Mouse (Mus musculus) MEL (cell line): ENCODE measurements around the gene Rac3. TPM values are rescaled to one million over a fixed set of nuclear protein-coding genes. Genes with fewer than 3 reads are reported as not detected.
A peak's percentile ranks its signal among the peaks of the same experiment; 100 is the strongest.

Source experiments
- DNase-seq: peaks from one replicate; pipeline ENCODE4 v3.0.0; 2011; ENCODE audit warnings: low read depth, low spot score
- H3K27ac ChIP-seq: 2 replicates; pipeline ENCODE4 v1.5.1; 2012; ENCODE audit warnings: low read depth, mild to moderate bottlenecking, control low read depth, low read length, moderate library complexity; ENCODE audit not compliant: control insufficient read depth
- H3K27me3 ChIP-seq, 2 experiments: fragments of 150-350 bp in 1 of 2; sonication (generic) in 1 of 2; 2 replicates each; pipeline ENCODE4 v1.6.1; 2012; ENCODE audit warnings: low read length in 2 of 2, mild to moderate bottlenecking in 2 of 2, improper control_type of control experiment in 1 of 2, moderate library complexity in 1 of 2; ENCODE audit not compliant: insufficient read depth in 2 of 2, control insufficient read depth in 1 of 2
- H3K36me3 ChIP-seq, 2 experiments: 2 replicates each; pipeline ENCODE4 v1.6.1; 2012 to 2014; ENCODE audit warnings: low read length in 2 of 2, improper control_type of control experiment in 1 of 2, inconsistent platforms in 1 of 2, mild to moderate bottlenecking in 1 of 2; ENCODE audit not compliant: insufficient read depth in 2 of 2, control insufficient read depth in 1 of 2
- H3K4me1 ChIP-seq, 2 experiments: fragments of 150-350 bp in 1 of 2; sonication (generic) in 1 of 2; 2 replicates each; pipeline ENCODE4 v1.6.1; 2012; ENCODE audit warnings: low read length in 2 of 2, improper control_type of control experiment in 1 of 2, mild to moderate bottlenecking in 1 of 2; ENCODE audit not compliant: insufficient read depth in 2 of 2, control insufficient read depth in 1 of 2
- H3K4me3 ChIP-seq, 2 experiments: fragments of 150-350 bp in 1 of 2; sonication (generic) in 1 of 2; 2 replicates each; pipeline ENCODE4 v1.5.1; 2012; ENCODE audit warnings: low read depth in 2 of 2, low read length in 2 of 2, mild to moderate bottlenecking in 2 of 2, moderate library complexity in 2 of 2, control low read depth in 1 of 2, improper control_type of control experiment in 1 of 2; ENCODE audit not compliant: control insufficient read depth in 1 of 2, insufficient read depth in 1 of 2
- H3K79me2 ChIP-seq: 2 replicates; pipeline ENCODE4 v1.6.1; 2012; ENCODE audit warnings: mild to moderate bottlenecking, low read length, moderate library complexity; ENCODE audit not compliant: control insufficient read depth, poor library complexity, insufficient read depth
- H3K9ac ChIP-seq: 2 replicates; pipeline ENCODE4 v1.6.1; 2012; ENCODE audit warnings: low read depth, mild to moderate bottlenecking, control low read depth, low read length, moderate library complexity; ENCODE audit not compliant: control insufficient read depth, poor library complexity, severe bottlenecking
- H3K9me3 ChIP-seq: fragments of 150-350 bp; sonication (generic); replicated peaks from 2 replicates; pipeline ENCODE4 v1.6.1; 2012; ENCODE audit warnings: mild to moderate bottlenecking, low read length, improper control_type of control experiment, moderate library complexity; ENCODE audit not compliant: insufficient read depth
- CTCF ChIP-seq, 3 experiments: IDR thresholded peaks in 2 of 3; conservative IDR thresholded peaks in 1 of 3; 2 replicates each; pipeline ENCODE4 v1.5.1; 2011 to 2012; ENCODE audit warnings: low read length in 3 of 3, low read depth in 2 of 3, mild to moderate bottlenecking in 2 of 3, improper control_type of control experiment in 1 of 3, inconsistent platforms in 1 of 3, mixed read lengths in 1 of 3, moderate library complexity in 1 of 3; ENCODE audit not compliant: control insufficient read depth in 1 of 3, insufficient read depth in 1 of 3, poor library complexity in 1 of 3, severe bottlenecking in 1 of 3
- ELF1 ChIP-seq: IDR thresholded peaks from 2 replicates; pipeline ENCODE4 v1.6.1; 2014; ENCODE audit warnings: low read depth, mild to moderate bottlenecking, inconsistent platforms, low read length, improper control_type of control experiment, moderate library complexity
- ETS1 ChIP-seq: IDR thresholded peaks from 2 replicates; pipeline ENCODE4 v1.6.1; 2012; ENCODE audit warnings: low read depth, mild to moderate bottlenecking, inconsistent platforms, low read length, improper control_type of control experiment, moderate library complexity
- GABPA ChIP-seq: IDR thresholded peaks from 2 replicates; pipeline ENCODE4 v1.6.1; 2012; ENCODE audit warnings: low read depth, mild to moderate bottlenecking, inconsistent platforms, low read length, improper control_type of control experiment, moderate library complexity
- HCFC1 ChIP-seq: IDR thresholded peaks from 2 replicates; pipeline ENCODE4 v1.6.1; 2012; ENCODE audit warnings: low read depth, mild to moderate bottlenecking, inconsistent platforms, low read length, improper control_type of control experiment, moderate library complexity
- JUND ChIP-seq: IDR thresholded peaks from 2 replicates; pipeline ENCODE4 v1.6.1; 2011; ENCODE audit warnings: low read depth, mild to moderate bottlenecking, improper control_type of control experiment, low read length
- MAFK ChIP-seq: IDR thresholded peaks from 2 replicates; pipeline ENCODE4 v1.6.1; 2011; ENCODE audit warnings: low read depth, mild to moderate bottlenecking, low read length, improper control_type of control experiment, borderline replicate concordance
- MAX ChIP-seq: IDR thresholded peaks from 2 replicates; pipeline ENCODE4 v1.6.1; 2011; ENCODE audit warnings: low read length, improper control_type of control experiment
- MAZ ChIP-seq: IDR thresholded peaks from 2 replicates; pipeline ENCODE4 v1.6.1; 2012; ENCODE audit warnings: low read depth, mild to moderate bottlenecking, inconsistent platforms, low read length, improper control_type of control experiment
- MEF2A ChIP-seq: IDR thresholded peaks from 2 replicates; pipeline ENCODE4 v1.6.1; 2014; ENCODE audit warnings: low read depth, mild to moderate bottlenecking, inconsistent platforms, low read length, improper control_type of control experiment; ENCODE audit not compliant: poor library complexity, insufficient replicate concordance, severe bottlenecking; ENCODE audit errors: extremely low read depth
- MXI1 ChIP-seq: IDR thresholded peaks from 2 replicates; pipeline ENCODE4 v1.6.1; 2011; ENCODE audit warnings: mild to moderate bottlenecking, low read depth, low read length, improper control_type of control experiment
- MYB ChIP-seq: IDR thresholded peaks from 2 replicates; pipeline ENCODE4 v1.6.1; 2011; ENCODE audit warnings: mild to moderate bottlenecking, low read depth, low read length, improper control_type of control experiment
- POLR2AphosphoS2 ChIP-seq: IDR thresholded peaks from 2 replicates; pipeline ENCODE4 v1.6.1; 2011; ENCODE audit warnings: low read length, improper control_type of control experiment
- POLR2AphosphoS5 ChIP-seq: IDR thresholded peaks from 2 replicates; pipeline ENCODE4 v1.6.1; 2012; ENCODE audit warnings: low read depth, borderline replicate concordance, mild to moderate bottlenecking, inconsistent platforms, low read length, moderate library complexity, mixed read lengths
- RAD21 ChIP-seq: IDR thresholded peaks from 2 replicates; pipeline ENCODE4 v1.6.1; 2011; ENCODE audit warnings: mild to moderate bottlenecking, low read depth, low read length, improper control_type of control experiment
- SIN3A ChIP-seq: IDR thresholded peaks from 2 replicates; pipeline ENCODE4 v1.6.1; 2012; ENCODE audit warnings: low read length, improper control_type of control experiment, inconsistent platforms
- SMC3 ChIP-seq: IDR thresholded peaks from 2 replicates; pipeline ENCODE4 v1.6.1; 2011; ENCODE audit warnings: low read depth, low read length, improper control_type of control experiment
- TBP ChIP-seq: IDR thresholded peaks from 2 replicates; pipeline ENCODE4 v1.8.0; 2011; ENCODE audit warnings: low read depth, low read length, improper control_type of control experiment
- TCF12 ChIP-seq: IDR thresholded peaks from 2 replicates; pipeline ENCODE4 v1.6.1; 2014; ENCODE audit warnings: low read depth, mild to moderate bottlenecking, inconsistent platforms, low read length, improper control_type of control experiment, moderate library complexity
- UBTF ChIP-seq: IDR thresholded peaks from 2 replicates; pipeline ENCODE4 v1.6.1; 2012; ENCODE audit warnings: low read depth, mild to moderate bottlenecking, inconsistent platforms, low read length, improper control_type of control experiment, moderate library complexity, borderline replicate concordance; ENCODE audit not compliant: insufficient read depth
- ZC3H11A ChIP-seq: IDR thresholded peaks from 2 replicates; pipeline ENCODE4 v1.6.1; 2012; ENCODE audit warnings: low read depth, mild to moderate bottlenecking, inconsistent platforms, low read length, improper control_type of control experiment
- ZMIZ1 ChIP-seq: IDR thresholded peaks from 2 replicates; pipeline ENCODE4 v1.6.1; 2012; ENCODE audit warnings: low read depth, mild to moderate bottlenecking, inconsistent platforms, low read length, improper control_type of control experiment, moderate library complexity
- polyA plus RNA-seq, 2 experiments: library from polyadenylated mRNA; stranded (reverse) in 1 of 2; unstranded in 1 of 2; fragments of >175 nt in 1 of 2; fragments of >200 nt in 1 of 2; gene quantifications; 2 replicates each; pipeline versions ENCODE4 v1.2.1 to v1.2.4; 2012; ENCODE audit warnings: low replicate concordance in 2 of 2, low read depth in 1 of 2; ENCODE audit not compliant: insufficient read length in 2 of 2, insufficient read depth in 1 of 2, missing spikeins in 1 of 2
- total RNA-seq: library from RNA; depleted of rRNA; stranded (reverse); fragments of 300-350 nt; gene quantifications from 2 replicates; pipeline ENCODE4 v1.2.3, GENCODE M21; 2012

Rac3 gene
- total and polyA plus RNA-seq, 3 experiments: 12.0 to 13.1 TPM; not detected in 1

GRCm38 (mm10) chr11:120711980-120712604 is 9.2 kb upstream of the Rac3 start:
- Histone ChIP-seq H3K36me3 (peaks cover 0 to 2% of the 10 kb centered on the region in 2 experiments; a peak in 1 of 4 replicates), H3K9ac (no peak overlapping the region)
- TF ChIP-seq MAFK (no peak), JUND (no peak), SIN3A (no peak), TCF12 (no peak)

GRCm38 (mm10) chr11:120712771-120713568 is 8.3 kb upstream of the Rac3 start:
- Histone ChIP-seq H3K9ac (peak overlapping the region; percentile 80), H3K27me3 (no peaks in the 10 kb centered on the region), H3K79me2 (peaks cover 17% of the 10 kb centered on the region), H3K27ac (peak overlapping the region; percentile 53), H3K4me1 (peaks cover 0 to 8% of the 10 kb centered on the region in 2 experiments; a peak in 3 of 4 replicates), H3K36me3 (peaks cover 0 to 2% of the 10 kb centered on the region in 2 experiments; a peak in 1 of 4 replicates), H3K9me3 (no peaks in the 10 kb centered on the region)
- TF ChIP-seq SIN3A (no peak), MEF2A (no peak), RAD21 (peak; percentile 63), SMC3 (peak; percentile 78), POLR2AphosphoS5 (no peak), ELF1 (no peak), TBP (no peak), MAZ (peak; percentile 86; the same call in 1 of the 2 replicates), MXI1 (peak; percentile 88), ZMIZ1 (peak; percentile 30; the same call in 1 of the 2 replicates), GABPA (no peak), CTCF (IDR thresholded peaks at IDR 0.05 in 2 of 3, conservative IDR thresholded peaks at IDR 0.05 in 1 of 3; ENCODE audit: control insufficient read depth in 1 of 3, insufficient read depth in 1 of 3, low read depth in 2 of 3, low read length in 3 of 3, poor library complexity in 1 of 3, severe bottlenecking in 1 of 3) (peak; percentile 70 to 96 (median 86)), POLR2AphosphoS2 (0 out of 2 replicates have a peak, but pooled peaks have one; percentile 2), UBTF (no peak), MYB (no peak), HCFC1 (0 out of 2 replicates have a peak, but pooled peaks have one; percentile 28), ZC3H11A (peak; percentile 40), MAX (0 out of 2 replicates have a peak, but pooled peaks have one; percentile 5), ETS1 (no peak)
- TF ChIP-seq, all 39 proteins: peak for 10
- peak; percentile 88 for DNase-seq
- peak overlapping the region; percentile 62 to 73 for H3K4me3 ChIP-seq

More at GRCm38 (mm10) chr11:120711980-120712604, 9.2 kb upstream of the Rac3 start:
- Histone ChIP-seq H3K4me1 (peaks cover 0 to 8% of the 10 kb centered on the region in 2 experiments; a peak in 3 of 4 replicates), H3K27me3 (no peaks in the 10 kb centered on the region), H3K9me3 (no peaks in the 10 kb centered on the region), H3K4me3 (no peak overlapping the region), H3K27ac (no peak overlapping the region), H3K79me2 (peaks cover 17% of the 10 kb centered on the region)
- no peak for DNase-seq
